Mouse (Mus musculus) cerebellum, postnatal 10 days (tissue): ENCODE results near the gene Eif2ak2.

Experiments
- DNase-seq, 2 experiments: peaks; one replicate each; pipeline ENCODE4 v3.0.0; 2021; ENCODE audit warnings: mixed read lengths in 2 of 2

Eif2ak2 gene

DNA sequence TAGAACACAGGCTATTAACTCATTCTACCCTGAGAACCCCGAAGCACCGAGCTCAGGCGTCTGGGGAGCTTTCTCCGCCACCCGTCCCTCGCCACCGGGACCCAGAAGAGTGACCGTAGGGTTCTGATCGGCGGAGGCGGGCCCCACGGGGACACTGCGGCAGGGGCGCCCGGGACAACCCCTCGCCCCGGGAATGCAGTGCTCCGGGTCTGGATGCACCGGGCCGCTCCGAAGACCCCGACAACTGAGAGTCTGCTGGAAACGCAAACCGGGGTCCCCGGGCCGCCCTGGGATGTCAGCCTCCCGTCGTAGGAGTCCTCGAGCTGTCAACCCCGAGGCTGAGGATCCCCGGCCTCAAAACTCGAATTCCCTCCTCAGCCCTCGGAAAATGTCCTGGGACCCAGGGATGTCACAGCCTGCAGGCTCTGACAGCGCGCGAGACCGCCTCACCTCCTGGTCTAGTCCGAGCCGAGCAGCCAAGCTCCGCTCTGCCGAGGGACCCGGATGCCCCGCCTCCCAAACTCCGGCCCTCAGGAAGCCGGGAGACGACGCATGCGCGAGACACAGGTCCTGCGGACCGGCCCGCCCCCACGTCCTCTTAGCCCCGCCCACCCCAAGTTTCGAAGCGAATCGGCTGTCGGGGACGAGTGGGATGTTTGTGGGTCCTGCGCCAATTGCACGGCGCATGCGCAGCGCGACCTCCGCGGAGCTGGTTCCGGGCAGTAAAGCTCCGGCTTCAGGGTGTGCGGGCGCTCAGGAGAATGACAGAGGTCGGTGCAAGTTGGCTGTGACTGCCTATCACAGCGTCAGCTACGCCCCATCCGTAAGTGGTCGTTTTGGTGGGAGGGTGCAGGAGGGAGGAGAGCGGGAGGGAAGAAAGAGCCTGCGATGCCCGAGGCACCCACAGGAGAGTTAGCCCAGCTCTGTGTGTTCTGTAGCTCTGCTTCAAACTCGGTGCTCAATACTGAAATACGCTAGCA, 47.2 kb downstream of the Eif2ak2 start, which contains the start of the genes Heatr5b and Gpatch11:
TSS of gene Heatr5b (minus strand) at position 509 of the 980 bp plus-strand sequence.
TSS of gene Gpatch11 (plus strand) at position 712 of the 980 bp plus-strand sequence.
- peak; percentile 100 for DNase-seq

DNA sequence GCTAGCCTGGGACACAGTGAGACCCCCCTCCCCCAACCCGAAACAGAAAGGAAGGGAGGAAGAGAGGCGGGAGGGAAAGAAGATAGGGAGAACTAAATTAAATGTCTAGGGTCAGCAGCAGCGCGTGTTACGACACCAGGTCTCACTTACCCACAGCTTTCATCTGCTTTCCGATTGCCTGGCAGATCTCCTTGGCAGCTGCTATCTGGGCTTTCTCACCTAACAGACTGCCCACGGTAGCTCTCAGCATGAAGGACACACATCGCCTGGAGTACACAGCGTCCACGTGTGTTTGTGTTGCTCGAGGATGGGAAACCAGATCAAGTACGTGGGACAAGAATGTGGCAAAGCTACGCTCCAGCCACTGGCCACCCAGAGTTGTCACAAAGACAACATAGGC, 58.0 kb downstream of the Eif2ak2 start:
- DNase-seq = no peak

DNA sequence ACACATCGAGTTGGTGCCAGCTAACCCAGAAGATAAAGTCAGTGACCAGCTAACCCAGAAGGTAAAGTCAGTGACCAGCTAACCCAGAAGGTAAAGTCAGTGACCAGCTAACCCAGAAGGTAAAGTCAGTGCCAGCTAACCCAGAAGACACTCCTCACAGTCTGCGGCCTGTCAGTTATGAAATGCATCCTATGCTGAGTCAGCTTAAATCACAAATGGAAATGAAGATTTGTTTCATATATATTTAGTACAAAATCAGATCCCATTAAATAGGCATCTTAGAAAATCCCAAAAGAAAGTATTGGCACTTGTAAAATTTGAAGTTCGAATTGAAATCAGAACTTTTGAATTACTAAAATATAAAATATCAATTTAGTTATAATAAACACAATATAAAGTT, 72.8 kb downstream of the Eif2ak2 start:
- no peak for DNase-seq

DNA sequence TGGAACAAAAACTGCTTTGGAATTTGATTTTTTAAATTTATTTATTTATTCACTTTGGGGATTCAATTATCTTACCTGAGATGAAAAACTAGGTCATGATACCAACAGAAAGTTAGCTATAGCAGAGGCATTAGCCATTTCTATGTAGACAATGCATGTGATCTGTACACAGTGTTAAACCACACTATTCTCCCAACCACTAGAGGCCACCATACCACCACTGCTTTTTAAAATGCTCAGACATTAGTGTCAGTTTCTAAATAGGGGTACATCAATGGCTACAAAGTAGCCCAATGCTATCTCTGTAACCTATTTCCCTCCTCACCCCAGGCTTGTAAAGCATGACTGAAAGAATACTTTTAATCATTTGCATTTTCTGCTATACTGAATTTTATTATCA, 73.4 kb downstream of the Eif2ak2 start:
- peak; percentile 25 to 26 for DNase-seq
